Mouse (Mus musculus) testis, adult 2 months (tissue): Measurements from ENCODE around the gene Plppr2.

Experiments
- CTCF ChIP-seq: fragments of 200-500 bp; IDR thresholded peaks from 2 replicates; pipeline ENCODE4 v1.5.1; 2012; ENCODE audit warnings: low read depth, mild to moderate bottlenecking, inconsistent platforms, low read length, moderate library complexity; ENCODE audit not compliant: control insufficient read depth, insufficient read depth, insufficient replicate concordance
- POLR2A ChIP-seq: fragments of 200-500 bp; IDR thresholded peaks from 2 replicates; pipeline ENCODE4 v1.6.1; 2012; ENCODE audit warnings: low read depth, mild to moderate bottlenecking, inconsistent platforms, low read length, moderate library complexity; ENCODE audit not compliant: control insufficient read depth

GRCm38 (mm10) chr9:21926155-21926554, 10.7 kb upstream of the Plppr2 start:
- no peak for TF ChIP-seq CTCF
- TF ChIP-seq POLR2A, result no peak
